Mouse (Mus musculus): ENCODE measurements around the gene Pafah1b1. TPM values are rescaled to one million over a fixed set of nuclear protein-coding genes. Genes with fewer than 3 reads are reported as not detected.

Pafah1b1 gene
- polyA plus RNA-seq, 1 experiment, result 190 TPM

DNA sequence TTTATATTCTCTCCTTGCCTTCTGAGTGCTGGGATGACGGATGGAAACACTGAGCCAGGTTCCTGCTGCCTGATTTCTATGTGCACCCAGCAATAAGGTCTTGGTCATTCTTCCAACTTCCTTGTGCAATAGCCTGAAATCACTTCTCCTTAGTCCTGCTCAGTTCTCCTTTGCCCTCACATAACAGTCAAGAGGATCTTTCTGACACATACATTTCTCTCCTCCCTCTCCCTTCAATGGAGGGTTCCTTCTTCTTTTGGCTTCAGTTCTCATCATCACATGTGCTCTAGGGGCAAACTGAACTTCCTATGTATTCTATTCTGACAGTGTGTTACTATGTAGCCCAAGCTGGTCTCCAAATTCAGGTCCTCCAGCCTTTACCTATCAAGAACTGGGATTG, 76.5 kb downstream of the Pafah1b1 start:
- Histone ChIP-seq H3K27ac (ENCODE audit: insufficient read depth, low read length) (no peak overlapping the region), H3K4me3 (replicated peaks; ENCODE audit: insufficient read depth, low read depth, low read length) (no peak overlapping the region), H3K27me3 (ENCODE audit: control insufficient read depth, insufficient read depth, low read length) (no peaks in the 10 kb centered on the region), H3K4me1 (ENCODE audit: control insufficient read depth, insufficient read depth, low read length) (peaks cover 11% of the 10 kb centered on the region)
- DNase-seq, result no peak
- 88% methylated on average over 1 of the region's 1 CpGs for WGBS
- TF ChIP-seq POLR2A (IDR thresholded peaks at IDR 0.05; ENCODE audit: borderline replicate concordance, insufficient read depth, low read length), result no peak
- TF ChIP-seq CTCF (IDR thresholded peaks at IDR 0.05; ENCODE audit: borderline replicate concordance, insufficient read depth, low read depth, low read length), result no peak

DNA sequence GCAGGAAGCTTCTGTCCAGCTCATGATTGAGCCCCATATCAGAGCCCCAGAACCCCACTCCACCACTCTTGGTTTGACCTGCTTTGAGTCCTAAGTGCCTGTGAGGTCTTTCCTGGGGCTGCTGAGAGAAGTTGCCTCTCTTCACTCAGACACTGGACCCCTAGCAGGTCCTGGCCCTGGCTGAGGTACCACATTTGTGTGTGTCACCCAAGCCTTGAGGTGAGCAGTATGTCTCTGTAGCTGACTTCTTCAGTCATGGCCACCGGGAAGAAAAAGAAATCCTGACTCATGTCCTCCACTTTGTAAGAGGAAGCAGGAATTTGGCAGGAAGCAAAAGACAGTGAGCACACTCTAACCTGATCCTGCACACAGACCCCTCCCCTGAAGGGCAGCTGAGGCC, 84.8 kb downstream of the Pafah1b1 start:
- peak overlapping the region; percentile 84; the same call in 1 of the 2 replicates for H3K27ac ChIP-seq (ENCODE audit: insufficient read depth, low read length)
- 71% methylated on average over 1 of the region's 1 CpGs for WGBS

DNA sequence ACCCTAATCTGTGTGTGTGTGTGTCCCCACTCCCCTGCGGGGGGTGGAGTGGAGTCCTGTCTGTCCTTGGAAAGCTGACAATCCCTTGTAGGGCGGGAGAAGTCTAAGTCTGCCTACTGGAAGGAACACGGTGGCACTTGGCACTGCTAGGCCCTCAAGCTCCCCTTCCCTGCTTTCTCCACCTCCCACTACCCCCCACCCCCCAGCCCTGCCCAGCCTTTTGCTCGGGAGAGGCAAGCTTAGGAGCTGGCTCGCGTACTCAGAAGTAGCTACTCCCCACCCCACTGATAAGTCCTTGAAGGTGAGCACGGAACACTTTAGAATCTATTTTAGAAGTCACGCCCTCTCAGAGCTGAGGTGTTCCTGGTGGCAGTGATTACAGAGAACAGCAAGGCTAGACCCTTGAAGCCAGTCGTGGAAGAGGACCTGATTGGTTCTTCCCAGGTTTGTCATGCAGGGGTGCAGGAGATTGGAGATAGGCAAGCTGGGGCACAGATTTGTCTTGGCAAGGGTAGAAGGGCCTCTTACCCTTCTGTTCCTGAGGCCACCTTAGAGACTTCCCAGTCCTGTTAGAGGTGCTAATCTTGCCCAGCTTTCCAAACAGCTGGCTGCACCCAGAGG, 85.6 kb downstream of the Pafah1b1 start:
- no peak for TF ChIP-seq CTCF (IDR thresholded peaks at IDR 0.05; ENCODE audit: borderline replicate concordance, insufficient read depth, low read depth, low read length)
- TF ChIP-seq POLR2A (IDR thresholded peaks at IDR 0.05; ENCODE audit: borderline replicate concordance, insufficient read depth, low read length), result no peak
- DNase-seq, result peak in 1 of 2 experiments; percentile 30
- Histone ChIP-seq H3K27ac (ENCODE audit: insufficient read depth, low read length) (peak overlapping the region; percentile 84), H3K4me3 (replicated peaks; ENCODE audit: insufficient read depth, low read depth, low read length) (peak overlapping the region; percentile 88), H3K27me3 (ENCODE audit: control insufficient read depth, insufficient read depth, low read length) (no peaks in the 10 kb centered on the region), H3K4me1 (ENCODE audit: control insufficient read depth, insufficient read depth, low read length) (peaks cover 11% of the 10 kb centered on the region)
- 3% methylated on average over 9 of the region's 9 CpGs for WGBS

More for the DNA sequence above, 84.8 kb downstream of the Pafah1b1 start:
- TF ChIP-seq POLR2A (IDR thresholded peaks at IDR 0.05; ENCODE audit: borderline replicate concordance, insufficient read depth, low read length) (no peak), CTCF (IDR thresholded peaks at IDR 0.05; ENCODE audit: borderline replicate concordance, insufficient read depth, low read depth, low read length) (no peak)
- no peak overlapping the region for H3K4me3 ChIP-seq (replicated peaks; ENCODE audit: insufficient read depth, low read depth, low read length)
- H3K4me1 ChIP-seq (ENCODE audit: control insufficient read depth, insufficient read depth, low read length), result peaks cover 11% of the 10 kb centered on the region
- no peak for DNase-seq
- H3K27me3 ChIP-seq (ENCODE audit: control insufficient read depth, insufficient read depth, low read length), result no peaks in the 10 kb centered on the region

DNA sequence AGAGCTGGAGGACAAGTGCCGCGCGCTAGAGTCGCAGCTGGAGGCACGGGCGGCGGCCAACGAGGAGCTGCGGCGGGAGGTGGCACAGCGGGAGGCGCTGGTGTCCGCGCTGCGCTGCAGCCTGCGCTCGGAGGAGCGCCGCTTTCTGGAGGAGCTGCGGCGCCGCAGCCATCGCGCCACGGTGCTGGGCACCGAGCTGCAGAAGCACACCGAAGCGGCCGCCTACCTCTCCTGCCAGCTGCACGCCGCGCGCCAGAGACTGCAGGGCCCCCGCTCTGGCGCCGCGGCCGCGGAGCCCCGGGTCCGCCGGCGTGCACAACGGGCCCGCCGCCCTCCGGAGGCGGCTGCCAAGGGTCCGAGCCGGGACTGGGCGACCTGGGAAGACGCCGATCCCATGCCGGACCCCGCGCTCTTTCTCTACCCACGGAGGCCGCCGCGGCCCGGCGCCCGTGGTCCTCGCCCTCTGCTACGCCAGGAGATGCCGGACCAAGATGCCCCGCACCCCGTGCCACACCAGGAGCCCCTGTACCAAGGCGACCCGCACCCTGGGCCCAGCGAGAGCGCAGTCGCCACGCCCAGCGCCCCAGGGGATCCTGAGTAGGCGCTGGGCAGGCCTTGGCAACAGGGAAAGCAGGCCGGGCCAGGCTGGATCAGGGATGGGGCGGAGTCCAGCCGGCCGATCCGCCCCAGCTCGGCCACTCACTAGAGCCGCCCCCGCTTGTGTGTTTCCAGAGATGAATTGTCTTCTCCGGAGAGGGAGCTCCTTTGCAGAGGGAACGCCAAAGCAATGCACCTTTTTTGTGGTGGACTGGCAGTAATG, 86.3 kb downstream of the Pafah1b1 start:
- peak overlapping the region; percentile 84 for H3K27ac ChIP-seq (ENCODE audit: insufficient read depth, low read length)
- TF ChIP-seq CTCF (IDR thresholded peaks at IDR 0.05; ENCODE audit: borderline replicate concordance, insufficient read depth, low read depth, low read length), result no peak; the same call in 1 of the 2 replicates
- TF ChIP-seq POLR2A (IDR thresholded peaks at IDR 0.05; ENCODE audit: borderline replicate concordance, insufficient read depth, low read length), result peak; percentile 56
- WGBS, result under 1% methylated on average over 86 of the region's 86 CpGs

DNA sequence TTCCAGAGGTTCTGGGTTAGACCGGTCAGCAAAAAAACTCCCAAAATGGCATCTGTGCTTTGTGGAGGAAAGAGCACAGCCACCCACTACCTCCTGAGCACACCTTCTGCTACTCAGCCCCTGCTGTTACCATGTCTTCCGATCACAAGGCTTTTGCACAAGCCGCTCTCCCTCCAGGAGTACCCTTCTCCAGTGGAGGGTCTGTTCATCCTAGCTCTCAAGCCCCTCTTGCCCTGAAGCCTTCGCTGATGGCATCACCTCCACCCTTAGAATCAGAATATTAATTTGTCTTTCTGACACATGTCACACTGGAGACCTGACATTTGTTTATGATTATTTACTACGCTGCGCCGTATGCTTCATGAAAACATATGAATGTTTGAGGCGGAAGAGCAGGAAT, 87.0 kb downstream of the Pafah1b1 start:
- TF ChIP-seq POLR2A (IDR thresholded peaks at IDR 0.05; ENCODE audit: borderline replicate concordance, insufficient read depth, low read length) (no peak), CTCF (IDR thresholded peaks at IDR 0.05; ENCODE audit: borderline replicate concordance, insufficient read depth, low read depth, low read length) (no peak)
- peaks cover 11% of the 10 kb centered on the region for H3K4me1 ChIP-seq (ENCODE audit: control insufficient read depth, insufficient read depth, low read length)
- DNase-seq, result no peak
- 2% methylated on average over 8 of the region's 8 CpGs for WGBS
- peak overlapping the region; percentile 84 for H3K27ac ChIP-seq (ENCODE audit: insufficient read depth, low read length)
- peak overlapping the region; percentile 88 for H3K4me3 ChIP-seq (replicated peaks; ENCODE audit: insufficient read depth, low read depth, low read length)
- H3K27me3 ChIP-seq (ENCODE audit: control insufficient read depth, insufficient read depth, low read length), result no peaks in the 10 kb centered on the region

More for the DNA sequence above, 86.3 kb downstream of the Pafah1b1 start:
- H3K4me3 ChIP-seq (replicated peaks; ENCODE audit: insufficient read depth, low read depth, low read length), result peak overlapping the region; percentile 88
- H3K27me3 ChIP-seq (ENCODE audit: control insufficient read depth, insufficient read depth, low read length), result no peaks in the 10 kb centered on the region
- peaks cover 11% of the 10 kb centered on the region for H3K4me1 ChIP-seq (ENCODE audit: control insufficient read depth, insufficient read depth, low read length)
- DNase-seq, result peak; percentile 87 to 88

DNA sequence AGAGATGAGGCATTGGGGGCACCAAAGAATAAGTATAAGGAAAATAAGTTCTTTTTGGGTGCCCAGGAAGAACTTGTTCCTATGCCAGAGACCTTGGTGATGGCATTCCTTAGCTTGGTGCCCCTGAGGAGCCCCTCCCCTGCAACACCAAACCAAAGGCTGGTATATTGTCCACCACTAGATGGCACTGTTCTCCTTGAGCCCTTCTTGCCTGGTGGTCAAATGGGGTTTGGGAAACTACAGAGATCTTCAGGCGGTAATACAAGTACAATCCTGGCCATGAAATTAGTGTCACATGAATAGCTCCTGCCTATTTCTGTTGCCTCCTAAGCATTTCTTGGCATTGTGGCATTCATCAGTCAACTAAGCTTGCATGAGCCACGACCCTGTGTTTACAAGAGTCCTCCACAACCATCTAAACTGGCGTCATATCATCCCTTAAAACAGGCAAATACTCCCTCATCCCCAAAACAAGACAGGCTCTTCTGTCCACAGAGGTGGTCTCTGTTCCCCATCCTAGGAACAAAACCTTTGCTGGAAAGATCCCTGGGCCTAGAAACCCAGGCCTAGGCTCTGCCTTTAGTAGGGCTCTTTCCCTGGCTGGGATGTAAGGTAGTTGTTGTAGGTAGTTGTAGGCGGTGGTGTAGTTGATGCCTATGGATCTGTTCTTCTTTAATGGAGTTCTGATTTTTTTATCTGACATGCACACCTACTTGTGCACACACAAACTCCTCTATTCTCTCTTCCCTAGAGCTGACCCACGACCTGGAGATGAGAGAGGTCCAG, 89.8 kb downstream of the Pafah1b1 start:
- DNase-seq, result peak; percentile 72 to 74
- Histone ChIP-seq H3K27ac (ENCODE audit: insufficient read depth, low read length) (no peak overlapping the region), H3K27me3 (ENCODE audit: control insufficient read depth, insufficient read depth, low read length) (no peaks in the 10 kb centered on the region), H3K4me3 (replicated peaks; ENCODE audit: insufficient read depth, low read depth, low read length) (no peak overlapping the region), H3K4me1 (ENCODE audit: control insufficient read depth, insufficient read depth, low read length) (peaks cover 11% of the 10 kb centered on the region)
- 62% methylated on average over 5 of the region's 5 CpGs for WGBS
- TF ChIP-seq CTCF (IDR thresholded peaks at IDR 0.05; ENCODE audit: borderline replicate concordance, insufficient read depth, low read depth, low read length) (peak; percentile 87), POLR2A (IDR thresholded peaks at IDR 0.05; ENCODE audit: borderline replicate concordance, insufficient read depth, low read length) (no peak)

All from cerebellum, adult 2 months (tissue).